Mouse (Mus musculus): Measurements from ENCODE around the gene Cpne8.

GRCm38 (mm10) chr15:90563996-90564395, 115.2 kb downstream of the Cpne8 start:
- no peak for TF ChIP-seq POLR2A (IDR thresholded peaks at IDR 0.05; ENCODE audit: insufficient read length, low read depth)
- TF ChIP-seq POLR2AphosphoS2 (IDR thresholded peaks at IDR 0.05; ENCODE audit: insufficient read length, low read depth), result no peak
- no peak for TF ChIP-seq MAX (IDR thresholded peaks at IDR 0.05; ENCODE audit: low read depth)
- TF ChIP-seq CEBPB (IDR thresholded peaks at IDR 0.05; ENCODE audit: insufficient read depth, poor library complexity, severe bottlenecking), result no peak

Measured in myocyte (in vitro differentiated cells).